Mouse (Mus musculus): Measurements from ENCODE around the gene Mettl11b. TPM values are rescaled to one million over a fixed set of nuclear protein-coding genes. Genes with fewer than 3 reads are reported as not detected.
"Not testable (repeated sequence)": the region's sequence is repeated elsewhere in the genome, so short reads cannot be mapped to it uniquely, and the experiment has no call there.

Gene Mettl11b
- 0.36 and 0.58 TPM in 2 replicates for polyA plus RNA-seq (2016; fragmentation: Nextera tagmentation; extraction: Ambion mirVana)

DNA sequence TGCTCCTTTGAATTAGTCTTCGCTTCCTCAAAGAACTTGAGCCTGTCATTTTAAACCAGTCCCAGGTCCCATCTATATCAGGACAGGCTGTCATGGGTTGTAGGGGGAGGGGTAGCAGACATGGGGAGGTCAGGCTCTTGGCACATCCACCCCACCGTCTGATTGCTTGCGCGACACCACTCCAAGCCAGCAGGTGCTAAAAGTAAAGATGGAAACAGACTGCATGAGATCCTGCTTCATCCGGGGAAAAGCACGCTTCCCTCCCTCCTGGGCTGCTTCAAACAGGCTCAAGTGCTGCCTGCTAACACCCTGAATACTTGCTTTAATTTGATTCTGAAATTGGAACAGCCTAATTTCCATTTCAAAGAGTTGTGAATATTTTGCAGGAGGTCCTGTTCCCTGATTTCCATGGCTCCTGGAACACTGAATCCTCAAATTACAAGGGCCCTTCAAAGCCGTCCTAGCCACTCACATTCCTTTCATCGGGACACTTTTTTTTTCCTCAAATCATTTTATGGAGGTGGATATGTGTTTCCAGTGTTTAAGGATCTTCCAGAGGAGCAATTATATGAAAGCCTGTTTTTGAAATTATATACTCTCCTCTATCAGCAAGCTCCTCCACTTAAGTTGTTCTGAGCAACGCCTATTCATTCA lies at the start of gene Mettl11b:
TSS of gene Mettl11b (minus strand) at position 127 of the 654 bp plus-strand sequence.
- H3K4me3 ChIP-seq = peak within 1 kb of the TSS; percentile 23; the same call in 1 of the 2 replicates
- peaks cover 22% of the 10 kb centered on the region for H3K4me1 ChIP-seq
- 56% methylated on average over 9 of the region's 9 CpGs for WGBS
- peak within 1 kb of the TSS; percentile 79 for H3K27ac ChIP-seq
- DNase-seq (ENCODE audit: extremely low spot score, low spot score) = no peak
- H3K9me3 ChIP-seq = no peaks in the 10 kb centered on the region
- no peaks in the 10 kb centered on the region for H3K27me3 ChIP-seq (ENCODE audit: poor library complexity, severe bottlenecking)
- H3K36me3 ChIP-seq (replicated peaks) = no peaks in the 10 kb centered on the region

GRCm38 (mm10) chr1:163757462-163758207 lies 32.6 kb upstream of the Mettl11b start:
- Histone ChIP-seq H3K36me3 (replicated peaks) (no peaks in the 10 kb centered on the region), H3K27ac (no peak overlapping the region), H3K27me3 (ENCODE audit: poor library complexity, severe bottlenecking) (no peaks in the 10 kb centered on the region), H3K4me1 (no peaks in the 10 kb centered on the region), H3K9me3 (no peaks in the 10 kb centered on the region), H3K4me3 (no peak overlapping the region)
- 85% methylated on average over 10 of the region's 10 CpGs for WGBS
- no peak for DNase-seq (ENCODE audit: extremely low spot score, low spot score)

DNA sequence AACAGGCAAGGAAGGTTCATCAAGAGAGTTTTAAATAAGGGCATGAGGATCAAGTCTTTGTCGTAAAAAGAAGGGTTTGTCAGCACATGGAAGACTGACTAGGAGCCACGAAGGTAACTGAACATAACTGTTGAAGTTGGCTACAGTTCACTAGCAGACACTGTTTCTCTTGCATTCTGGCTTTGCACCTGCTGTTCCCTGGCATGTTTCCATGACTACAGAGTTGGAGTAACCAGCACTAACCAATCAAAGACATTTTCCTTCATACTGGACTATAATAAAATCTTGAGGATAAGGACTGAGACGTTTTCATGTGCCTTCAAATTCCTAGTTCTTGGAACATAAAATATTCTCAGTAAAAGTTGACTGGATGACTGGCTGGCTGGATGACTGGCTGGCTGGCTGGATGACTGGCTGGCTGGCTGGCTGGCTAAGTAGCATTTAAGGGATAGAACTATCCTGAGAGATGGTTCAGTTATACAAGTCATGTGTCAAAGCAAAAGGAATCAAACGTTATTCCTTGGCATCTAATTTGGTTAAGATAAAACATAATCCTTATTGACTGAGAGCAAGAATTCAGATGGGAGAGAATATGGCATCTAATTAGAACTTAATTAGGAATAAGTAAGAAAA lies 26.4 kb upstream of the Mettl11b start:
- no peak for DNase-seq (ENCODE audit: extremely low spot score, low spot score)
- WGBS = 74% methylated on average over 4 of the region's 4 CpGs
- no peak overlapping the region for H3K4me3 ChIP-seq
- H3K27me3 ChIP-seq (ENCODE audit: poor library complexity, severe bottlenecking) = no peaks in the 10 kb centered on the region
- no peaks in the 10 kb centered on the region for H3K4me1 ChIP-seq
- no peaks in the 10 kb centered on the region for H3K9me3 ChIP-seq
- no peaks in the 10 kb centered on the region for H3K36me3 ChIP-seq (replicated peaks)
- H3K27ac ChIP-seq = no peak overlapping the region

DNA sequence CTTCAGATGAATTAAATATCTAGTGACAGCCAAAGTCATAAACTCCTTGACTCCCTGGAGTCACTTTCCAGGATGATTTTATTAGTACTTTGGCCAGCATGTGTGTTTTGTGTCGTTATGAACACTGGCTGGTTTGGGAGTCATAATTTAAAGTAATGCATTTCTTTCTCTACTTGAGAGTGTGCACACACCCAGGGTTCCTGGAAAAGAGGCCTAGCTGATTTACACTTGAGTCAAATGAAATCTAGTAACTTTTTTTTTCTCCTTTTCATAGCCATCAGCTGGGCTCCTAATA lies 12.2 kb upstream of the Mettl11b start:
- WGBS = 90% methylated on average over 1 of the region's 1 CpGs
- Histone ChIP-seq H3K27me3 (ENCODE audit: poor library complexity, severe bottlenecking) (no peaks in the 10 kb centered on the region), H3K36me3 (replicated peaks) (no peaks in the 10 kb centered on the region), H3K9me3 (no peaks in the 10 kb centered on the region), H3K4me1 (no peaks in the 10 kb centered on the region), H3K27ac (no peak overlapping the region), H3K4me3 (no peak overlapping the region)
- DNase-seq (ENCODE audit: extremely low spot score, low spot score) = no peak

DNA sequence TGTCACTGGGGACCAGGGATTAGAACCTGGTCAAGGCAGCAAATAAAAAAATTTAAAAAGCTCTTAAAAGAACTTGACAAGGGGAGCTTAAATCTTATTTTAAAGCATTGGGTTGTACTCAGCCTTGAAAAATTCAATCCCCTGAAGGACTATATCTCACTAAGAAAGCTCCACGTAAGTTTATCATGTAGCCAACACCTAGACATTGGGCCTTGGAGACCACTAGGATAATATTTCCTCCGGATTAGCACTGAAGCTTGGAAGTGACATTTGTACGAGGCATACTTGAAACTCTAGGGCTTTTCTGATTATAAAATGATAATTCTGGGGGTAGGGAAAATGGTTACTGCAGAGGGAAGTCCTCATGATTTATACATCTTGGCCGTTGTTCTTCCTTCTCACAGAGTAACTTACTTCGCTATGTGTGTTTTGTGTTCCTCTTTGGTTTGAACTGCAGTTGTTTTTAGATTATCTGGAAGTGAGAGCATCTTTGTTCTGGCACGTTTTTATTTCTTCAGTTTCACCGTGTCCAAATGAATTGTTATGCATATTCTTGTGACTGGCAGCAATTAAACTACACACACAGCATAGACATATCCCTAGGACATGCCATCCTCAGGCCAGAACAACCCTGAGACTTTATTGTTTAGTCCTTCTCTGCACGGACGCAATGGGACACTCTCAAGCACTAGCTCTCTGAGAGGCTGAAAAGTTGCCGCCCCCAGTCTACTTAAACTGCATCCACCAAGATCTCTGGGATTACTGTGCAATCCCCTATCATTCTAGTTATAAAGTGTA lies 11.6 kb upstream of the Mettl11b start:
- H3K27me3 ChIP-seq (ENCODE audit: poor library complexity, severe bottlenecking) = no peaks in the 10 kb centered on the region
- no peaks in the 10 kb centered on the region for H3K4me1 ChIP-seq
- WGBS = 89% methylated on average over 10 of the region's 10 CpGs
- H3K36me3 ChIP-seq (replicated peaks) = no peaks in the 10 kb centered on the region
- H3K9me3 ChIP-seq = no peaks in the 10 kb centered on the region
- H3K4me3 ChIP-seq = no peak overlapping the region
- no peak for DNase-seq (ENCODE audit: extremely low spot score, low spot score)
- no peak overlapping the region for H3K27ac ChIP-seq

DNA sequence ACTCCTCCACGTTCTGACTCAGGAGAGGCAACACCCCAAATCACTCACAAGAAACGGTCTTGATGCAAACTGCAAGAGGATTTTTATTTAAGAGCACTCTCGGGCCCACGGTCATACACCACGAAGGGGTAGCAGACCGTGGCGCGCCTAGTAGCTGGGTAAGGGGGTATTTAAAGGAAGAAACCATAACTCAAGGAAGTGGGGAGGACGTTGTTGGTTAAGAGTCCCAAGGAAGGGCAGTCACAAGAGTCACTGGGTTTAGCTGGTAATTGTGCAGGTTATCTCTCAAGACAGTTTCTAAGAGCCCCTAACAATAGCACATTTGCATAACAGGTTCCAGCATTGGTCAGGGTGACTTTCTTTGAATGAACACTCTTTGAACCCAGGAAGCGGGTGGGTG lies 6.1 kb upstream of the Mettl11b start:
- 94% methylated on average over 10 of the region's 10 CpGs for WGBS
- H3K27ac ChIP-seq; DNase-seq (ENCODE audit: extremely low spot score, low spot score): not testable (repeated sequence)

GRCm38 (mm10) chr1:163723913-163724312 lies 1.1 kb downstream of the Mettl11b start:
- DNase-seq (ENCODE audit: extremely low spot score, low spot score) = no peak
- no peak overlapping the region for H3K4me3 ChIP-seq
- 55% methylated on average over 1 of the region's 1 CpGs for WGBS
- H3K27ac ChIP-seq = no peak overlapping the region
- peaks cover 22% of the 10 kb centered on the region for H3K4me1 ChIP-seq
- H3K9me3 ChIP-seq = no peaks in the 10 kb centered on the region
- H3K27me3 ChIP-seq (ENCODE audit: poor library complexity, severe bottlenecking) = no peaks in the 10 kb centered on the region
- H3K36me3 ChIP-seq (replicated peaks) = no peaks in the 10 kb centered on the region

More for the DNA sequence above, 6.1 kb upstream of the Mettl11b start:
- H3K4me1 ChIP-seq; H3K36me3 ChIP-seq (replicated peaks); H3K4me3 ChIP-seq; H3K9me3 ChIP-seq; H3K27me3 ChIP-seq (ENCODE audit: poor library complexity, severe bottlenecking): not testable (repeated sequence)

DNA sequence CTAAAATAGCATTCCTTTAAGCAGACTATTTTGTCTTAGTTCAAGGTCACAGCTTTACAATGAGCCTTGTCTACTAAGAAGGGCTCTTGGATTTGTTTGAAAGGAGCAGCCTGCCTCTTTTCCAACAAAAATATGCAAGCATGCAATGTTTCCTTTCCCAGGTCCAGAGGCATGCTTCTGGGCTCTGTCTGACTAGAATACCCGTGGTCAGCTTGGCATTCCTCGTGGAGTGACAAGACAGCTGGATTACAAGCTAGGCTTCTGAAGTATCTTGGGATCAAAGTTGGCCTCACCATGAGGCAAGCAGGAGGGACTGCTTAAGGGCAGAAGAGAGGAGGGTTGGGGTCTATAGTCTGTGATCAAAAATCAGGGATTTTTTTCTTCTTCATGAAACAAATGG lies 16.4 kb downstream of the Mettl11b start:
- 80% methylated on average over 2 of the region's 2 CpGs for WGBS
- H3K9me3 ChIP-seq = no peaks in the 10 kb centered on the region
- no peak overlapping the region for H3K4me3 ChIP-seq
- H3K4me1 ChIP-seq = no peaks in the 10 kb centered on the region
- no peaks in the 10 kb centered on the region for H3K27me3 ChIP-seq (ENCODE audit: poor library complexity, severe bottlenecking)
- H3K36me3 ChIP-seq (replicated peaks) = no peaks in the 10 kb centered on the region
- no peak overlapping the region for H3K27ac ChIP-seq
- no peak for DNase-seq (ENCODE audit: extremely low spot score, low spot score)

GRCm38 (mm10) chr1:163700571-163700970 lies 24.5 kb downstream of the Mettl11b start:
- Histone ChIP-seq H3K9me3 (no peaks in the 10 kb centered on the region), H3K4me3 (no peak overlapping the region), H3K4me1 (no peaks in the 10 kb centered on the region), H3K36me3 (replicated peaks) (no peaks in the 10 kb centered on the region), H3K27me3 (ENCODE audit: poor library complexity, severe bottlenecking) (no peaks in the 10 kb centered on the region), H3K27ac (no peak overlapping the region)
- no peak for DNase-seq (ENCODE audit: extremely low spot score, low spot score)
- 93% methylated on average over 7 of the region's 7 CpGs for WGBS

- 87% methylated on average over 3 of the region's 3 CpGs for WGBS
- no peaks in the 10 kb centered on the region for H3K27me3 ChIP-seq (ENCODE audit: poor library complexity, severe bottlenecking)
- no peak for DNase-seq (ENCODE audit: extremely low spot score, low spot score)
- no peaks in the 10 kb centered on the region for H3K9me3 ChIP-seq
- H3K36me3 ChIP-seq (replicated peaks) = no peaks in the 10 kb centered on the region
- H3K4me1 ChIP-seq = no peaks in the 10 kb centered on the region
- H3K4me3 ChIP-seq = no peak overlapping the region
- H3K27ac ChIP-seq = no peak overlapping the region
Observed at GRCm38 (mm10) chr1:163699702-163700101, 25.3 kb downstream of the Mettl11b start.

- WGBS = 91% methylated on average over 3 of the region's 3 CpGs
- H3K27me3 ChIP-seq (ENCODE audit: poor library complexity, severe bottlenecking) = no peaks in the 10 kb centered on the region
- no peak overlapping the region for H3K27ac ChIP-seq
- H3K9me3 ChIP-seq = no peaks in the 10 kb centered on the region
- no peaks in the 10 kb centered on the region for H3K4me1 ChIP-seq
- H3K36me3 ChIP-seq (replicated peaks) = no peaks in the 10 kb centered on the region
- DNase-seq (ENCODE audit: extremely low spot score, low spot score) = no peak
- H3K4me3 ChIP-seq = no peak overlapping the region
Observed at GRCm38 (mm10) chr1:163691860-163692259, 33.2 kb downstream of the Mettl11b start.

GRCm38 (mm10) chr1:163682935-163683430 lies 42.0 kb downstream of the Mettl11b start:
- Histone ChIP-seq H3K4me3 (no peak overlapping the region), H3K4me1 (no peaks in the 10 kb centered on the region), H3K27me3 (ENCODE audit: poor library complexity, severe bottlenecking) (no peaks in the 10 kb centered on the region), H3K9me3 (no peaks in the 10 kb centered on the region), H3K27ac (no peak overlapping the region), H3K36me3 (replicated peaks) (no peaks in the 10 kb centered on the region)
- WGBS = 93% methylated on average over 2 of the region's 2 CpGs
- no peak for DNase-seq (ENCODE audit: extremely low spot score, low spot score)
